Mouse (Mus musculus) bone marrow, adult 2 months (tissue): ENCODE results near the gene Nxf1. TPM values are rescaled to one million over a fixed set of nuclear protein-coding genes. Genes with fewer than 3 reads are reported as not detected.

Source experiments
- H3K27ac ChIP-seq: fragments of 200-500 bp; 2 replicates; pipeline ENCODE4 v1.5.1; 2012; ENCODE audit warnings: low read depth, mild to moderate bottlenecking, control low read depth, inconsistent platforms, low read length; ENCODE audit not compliant: control insufficient read depth, poor library complexity, insufficient read depth
- H3K4me1 ChIP-seq: fragments of 200-500 bp; 2 replicates; pipeline ENCODE4 v1.6.1; 2011; ENCODE audit warnings: low read length; ENCODE audit not compliant: control insufficient read depth, insufficient read depth
- H3K4me3 ChIP-seq: fragments of 200-500 bp; replicated peaks from 2 replicates; pipeline ENCODE3; 2011; ENCODE audit warnings: mild to moderate bottlenecking, low read depth, low read length, control low read depth; ENCODE audit not compliant: control insufficient read depth
- CTCF ChIP-seq: fragments of 200-500 bp; IDR thresholded peaks from 2 replicates; pipeline ENCODE4 v1.5.1; 2011; ENCODE audit warnings: low read length, control low read depth; ENCODE audit not compliant: control insufficient read depth, insufficient read depth
- POLR2A ChIP-seq: fragments of 200-500 bp; IDR thresholded peaks from 2 replicates; pipeline ENCODE4 v1.6.1; 2011; ENCODE audit warnings: low read depth, mild to moderate bottlenecking, control low read depth, low read length, borderline replicate concordance; ENCODE audit not compliant: control insufficient read depth
- WGBS: fragments of 180-500 bp; shearing (Covaris S2); methylation state at CpG from one replicate; pipeline ENCODE4 v1.1.7; 2018; 5-methylcytosine and 5-hydroxymethylcytosine counted together
- polyA plus RNA-seq: library from polyadenylated mRNA; stranded (reverse); fragments of >200 nt; gene quantifications from 2 replicates; pipeline ENCODE4 v1.2.4, GENCODE M21; 2011; ENCODE audit warnings: low replicate concordance; ENCODE audit not compliant: missing spikeins, insufficient read depth, insufficient read length

Gene Nxf1
- polyA plus RNA-seq, 1 experiment = 589 TPM

GRCm38 (mm10) chr19:8763276-8763675, 6.4 kb downstream of the Nxf1 start:
- 77% methylated on average over 4 of the region's 4 CpGs for WGBS
- no peaks in the 10 kb centered on the region for H3K4me1 ChIP-seq
- TF ChIP-seq CTCF (no peak), POLR2A (no peak)

GRCm38 (mm10) chr19:8765562-8765961, 8.7 kb downstream of the Nxf1 start:
- no peak overlapping the region for H3K4me3 ChIP-seq
- 89% methylated on average over 9 of the region's 9 CpGs for WGBS
- TF ChIP-seq CTCF (no peak), POLR2A (no peak)
- H3K4me1 ChIP-seq = no peaks in the 10 kb centered on the region
- no peak overlapping the region for H3K27ac ChIP-seq

More at GRCm38 (mm10) chr19:8763276-8763675, 6.4 kb downstream of the Nxf1 start:
- H3K27ac ChIP-seq = no peak overlapping the region
- no peak overlapping the region for H3K4me3 ChIP-seq

- H3K4me1 ChIP-seq = peaks cover 9% of the 10 kb centered on the region; the same call in 1 of the 2 replicates
- peak within 1 kb of the TSS; percentile 87 for H3K4me3 ChIP-seq
- TF ChIP-seq POLR2A = peak; percentile 93
- TF ChIP-seq CTCF = peak; percentile 11; the same call in 1 of the 2 replicates
- 22% methylated on average over 29 of the region's 29 CpGs for WGBS
- peak within 1 kb of the TSS; percentile 79 for H3K27ac ChIP-seq
Observed at GRCm38 (mm10) chr19:8770567-8771270, 13.8 kb downstream of the Nxf1 start, which contains the start of gene Tmem223. Gene Tmem223, plus strand, starts transcription at chr19:8770996.

- Histone ChIP-seq H3K4me3 (peak overlapping the region; percentile 94), H3K4me1 (peaks cover 9% of the 10 kb centered on the region; the same call in 1 of the 2 replicates), H3K27ac (peak overlapping the region; percentile 29)
- WGBS = 47% methylated on average over 5 of the region's 5 CpGs
- TF ChIP-seq CTCF = no peak
Observed at GRCm38 (mm10) chr19:8772996-8773395, 16.1 kb downstream of the Nxf1 start.

- H3K4me1 ChIP-seq = peaks cover 9% of the 10 kb centered on the region; the same call in 1 of the 2 replicates
- H3K4me3 ChIP-seq = peak overlapping the region; percentile 94
- peak overlapping the region; percentile 28 for H3K27ac ChIP-seq
- 29% methylated on average over 6 of the region's 6 CpGs for WGBS
- TF ChIP-seq CTCF (no peak), POLR2A (no peak)
Observed at GRCm38 (mm10) chr19:8773409-8773808, 16.5 kb downstream of the Nxf1 start.

GRCm38 (mm10) chr19:8774086-8774835, 17.4 kb downstream of the Nxf1 start, which contains the start of gene Tmem179b:
Gene Tmem179b, minus strand, starts transcription at chr19:8774467.
- H3K4me3 ChIP-seq = peak within 1 kb of the TSS; percentile 94
- WGBS = under 1% methylated on average over 68 of the region's 68 CpGs
- peak; percentile 8; the same call in 1 of the 2 replicates for TF ChIP-seq CTCF
- peak; percentile 98 for TF ChIP-seq POLR2A
- peaks cover 9% of the 10 kb centered on the region; the same call in 1 of the 2 replicates for H3K4me1 ChIP-seq
- peak within 1 kb of the TSS; percentile 98 for H3K27ac ChIP-seq

GRCm38 (mm10) chr19:8774951-8775421, 18.1 kb downstream of the Nxf1 start:
- WGBS = under 1% methylated on average over 20 of the region's 20 CpGs
- Histone ChIP-seq H3K4me3 (peak overlapping the region; percentile 94), H3K27ac (peak overlapping the region; percentile 98), H3K4me1 (peaks cover 9% of the 10 kb centered on the region; the same call in 1 of the 2 replicates)
- TF ChIP-seq CTCF (no peak), POLR2A (no peak)

GRCm38 (mm10) chr19:8786008-8786781, 29.3 kb downstream of the Nxf1 start, which contains the start of gene Taf6l:
Gene Taf6l, minus strand, starts transcription at chr19:8786417.
- 1% methylated on average over 32 of the region's 32 CpGs for WGBS
- Histone ChIP-seq H3K4me3 (peak within 1 kb of the TSS; percentile 93), H3K27ac (peak within 1 kb of the TSS; percentile 42), H3K4me1 (no peaks in the 10 kb centered on the region)
- TF ChIP-seq POLR2A (peak; percentile 73; the same call in 1 of the 2 replicates), CTCF (no peak)
